In genomic region chr16:18144201-18144600, GRCm38 (mm10) we compare ENCODE assay signal across 9 mouse cellular contexts. TPM values are rescaled to one million over a fixed set of nuclear protein-coding genes. Genes with fewer than 3 reads are reported as not detected.
A peak's percentile ranks its signal among the peaks of the same experiment; 100 is the strongest.
DNase-seq lines count a peak whose midpoint lies in the region; ATAC-seq and TF ChIP-seq lines count a peak whose summit lies in the region.
"Had no signal": no experiment of that assay in that cellular context is flagged by ENCODE, and none has a peak within 500 bp of the region (broad histone marks: within the 10 kb centered on the region; RNA-seq: fewer than 3 reads in every experiment).

No protein-coding gene starts in this region.

- TF ChIP-seq POLR2A in kidney, adult 2 months (IDR thresholded peaks at IDR 0.05; ENCODE audit: low read depth, low read length), result no peak

- H3K9ac ChIP-seq in neural tube, embryonic 15.5 days (replicated peaks), result no peak overlapping the region

- no peak for TF ChIP-seq CTCF in kidney, adult 2 months (conservative IDR thresholded peaks at IDR 0.05; ENCODE audit: insufficient read depth, insufficient read length, low read depth, low read length)

- peaks cover 46% of the 10 kb centered on the region for H3K4me1 ChIP-seq in neural tube, embryonic 15.5 days
- H3K4me1 ChIP-seq in kidney, adult 2 months (ENCODE audit: control insufficient read depth, insufficient read depth, low read length), result no peaks in the 10 kb centered on the region

- H3K27ac ChIP-seq in neural tube, embryonic 15.5 days (replicated peaks), result peak overlapping the region; percentile 1; the same call in 1 of the 2 replicates
- no peak overlapping the region for H3K27ac ChIP-seq in kidney, adult 2 months (ENCODE audit: insufficient read depth, low read depth, low read length)

- intact Hi-C loops in heart, postnatal 10 days (cut with DNase I), result no loop called here

- no peak for ATAC-seq in neural tube, embryonic 15.5 days (ENCODE audit: low FRiP score)

- 33% methylated on average over 8 of the region's 8 CpGs for WGBS in neural tube, embryonic 15.5 days
- WGBS in kidney, adult 2 months, result 57% methylated on average over 8 of the region's 8 CpGs

- no peaks in the 10 kb centered on the region for H3K36me3 ChIP-seq in neural tube, embryonic 15.5 days
- no peaks in the 10 kb centered on the region for H3K36me3 ChIP-seq in kidney, adult 2 months (ENCODE audit: control insufficient read depth, insufficient read depth, low read length)
- H3K36me3 ChIP-seq: G1E had no signal

- no peaks in the 10 kb centered on the region for H3K27me3 ChIP-seq in neural tube, embryonic 15.5 days (replicated peaks)
- no peaks in the 10 kb centered on the region for H3K27me3 ChIP-seq in kidney, adult 2 months (replicated peaks; ENCODE audit: control insufficient read depth, insufficient read depth, low read length)

- H3K9me3 ChIP-seq in neural tube, embryonic 15.5 days (replicated peaks), result no peaks in the 10 kb centered on the region
- H3K9me3 ChIP-seq: G1E had no signal

- no peak overlapping the region for H3K4me3 ChIP-seq in neural tube, embryonic 15.5 days (replicated peaks)
- no peak overlapping the region for H3K4me3 ChIP-seq in kidney, adult 2 months (ENCODE audit: insufficient read depth, low read depth, low read length)

- peak; percentile 52 to 53 for DNase-seq in heart, postnatal 10 days
- DNase-seq in heart, adult 18-20 months, result no peak
- DNase-seq in cerebellum, adult 9-11 months, result peak; percentile 83
- peak; percentile 80 to 87 for DNase-seq in layer of hippocampus, adult 8-10 months (ENCODE audit: low spot score in 2 of 2)
- no peak for DNase-seq in urinary bladder, postnatal 36 days (ENCODE audit: low spot score in 2 of 2)
- DNase-seq in spleen, postnatal 36 days (ENCODE audit: low spot score in 2 of 2), result no peak
- DNase-seq in kidney, adult 2 months, result no peak

- no peak overlapping the region for H3K4me2 ChIP-seq in neural tube, embryonic 15.5 days

RNA-seq across cellular contexts. Expression of gene Rtn4r, which starts 16.8 kb away (rescaled TPM):
- total RNA-seq in heart, postnatal 10 days (2021), result 1 to 10 TPM; 7.7 to 7.9 TPM
- total RNA-seq in heart, adult 18-20 months (2021), result 1 to 10 TPM; 3.6 to 5.5 TPM
- total RNA-seq in layer of hippocampus, adult 8-10 months (2022), result 10 to 100 TPM; 96.1 to 98.8 (median 97.6) TPM
- polyA plus RNA-seq in neural tube, embryonic 15.5 days (2015; fragmentation: Nextera tagmentation; extraction: Ambion mirVana), result 26.5 and 28.7 TPM in 2 replicates
- 18.9 and 26.7 TPM in 2 replicates for polyA plus RNA-seq in kidney, adult 2 months (2012; rRNA removed)
- polyA plus RNA-seq: G1E had no signal

RNA-seq across cellular contexts. Expression of gene Prodh, which starts 54.2 kb away (rescaled TPM):
- total RNA-seq in heart, postnatal 10 days (2021), result 10 to 100 TPM in 1 of 2 experiments, 1 to 10 TPM in 1; 6.4 to 11.4 TPM
- total RNA-seq in heart, adult 18-20 months (2021), result 10 to 100 TPM; 12.3 to 17.9 TPM
- 10 to 100 TPM; 39.8 to 45.6 (median 40.5) TPM for total RNA-seq in layer of hippocampus, adult 8-10 months (2022)
- 4.0 and 6.4 TPM in 2 replicates for polyA plus RNA-seq in neural tube, embryonic 15.5 days (2015; fragmentation: Nextera tagmentation; extraction: Ambion mirVana)
- polyA plus RNA-seq in kidney, adult 2 months (2012; rRNA removed), result 397 and 415 TPM in 2 replicates

Comparison
In these comparisons a context has a peak if more than half of its experiments do, and no peak if none do; other contexts are left out.
1. DNase-seq: peak in heart, postnatal 10 days (2 of 2), cerebellum, adult 9-11 months (single experiment) and layer of hippocampus, adult 8-10 months (2 of 2); none in heart, adult 18-20 months (0 of 2), urinary bladder, postnatal 36 days (0 of 2), spleen, postnatal 36 days (0 of 2) and kidney, adult 2 months (single experiment).
2. RNA of gene Rtn4r, which starts 16.8 kb away (total RNA-seq): 96.1 to 98.8 TPM in layer of hippocampus, adult 8-10 months; 7.7 to 7.9 TPM in heart, postnatal 10 days and 3.6 to 5.5 TPM in heart, adult 18-20 months; every median in the first group is over 10 times any median in the second.